ENCODE assay signal across 31 mouse cellular contexts in the genomic region with DNA sequence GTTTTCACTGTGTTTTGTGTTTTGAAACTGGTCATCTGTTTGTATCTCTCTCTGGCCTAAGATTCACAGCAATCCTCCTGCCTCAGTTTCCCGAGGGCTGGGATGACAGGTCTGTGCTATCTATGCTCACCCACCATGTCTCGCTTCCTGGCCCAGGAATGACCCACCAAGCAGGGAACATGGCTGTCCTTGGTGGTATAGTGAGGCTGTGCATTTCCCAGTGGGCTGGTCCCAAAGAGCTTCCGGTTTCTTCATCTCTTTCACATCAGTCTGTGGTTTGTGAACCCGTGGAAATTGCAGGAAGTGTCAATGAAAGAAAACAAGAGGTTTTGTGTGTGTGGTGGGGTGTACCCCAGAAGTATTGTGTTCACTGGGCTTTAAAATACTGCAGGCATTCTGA. TPM values are rescaled to one million over a fixed set of nuclear protein-coding genes. Genes with fewer than 3 reads are reported as not detected.
DNase-seq lines count a peak whose midpoint lies in the region; ATAC-seq and TF ChIP-seq lines count a peak whose summit lies in the region.
"Had no signal": no experiment of that assay in that cellular context is flagged by ENCODE, and none has a peak within 500 bp of the region (broad histone marks: within the 10 kb centered on the region; RNA-seq: fewer than 3 reads in every experiment).

No protein-coding gene starts in this region.

- DNase-seq in spleen, adult 2 months (ENCODE audit: low read depth in 1 of 2, low spot score in 2 of 2), result no peak
- no peak for DNase-seq in spleen, adult 18-20 months
- peak; percentile 53 for DNase-seq in T-cell, adult 2 months (ENCODE audit: low spot score)
- no peak for DNase-seq in hindbrain, embryonic 11.5 days (ENCODE audit: low spot score)
- DNase-seq in frontal cortex, postnatal 14 days (ENCODE audit: low spot score in 2 of 2), result no peak
- DNase-seq in thymus, adult 18-20 months, result no peak
- DNase-seq: adrenal gland, adult 8-10 months; adrenal gland, postnatal 25 days; cerebellum, adult 18-20 months; cerebellum, adult 9-10 months; cerebellum, postnatal 14 days; forebrain, postnatal 0 days; gastrocnemius, postnatal 10 days; gastrocnemius, postnatal 36 days; heart, adult 18-20 months; heart, postnatal 14 days; heart, postnatal 4 days; kidney, adult 18-20 months had no signal

- ATAC-seq in granulocyte monocyte progenitor cell, adult 5-6 weeks (replicated peaks; ENCODE audit: poor library complexity, severe bottlenecking), result peak; percentile 92
- no peak for ATAC-seq in hindbrain, embryonic 11.5 days (ENCODE audit: low FRiP score)
- ATAC-seq: forebrain, embryonic 14.5 days; forebrain, postnatal 0 days; Patski had no signal

- TF ChIP-seq CTCF in spleen, adult 2 months (IDR thresholded peaks at IDR 0.05; ENCODE audit: extremely low read depth, insufficient read depth, insufficient read length, insufficient replicate concordance), result no peak

- TF ChIP-seq POLR2A in spleen, adult 2 months (IDR thresholded peaks at IDR 0.05; ENCODE audit: low read depth, low read length), result no peak

- no peak overlapping the region for H3K9ac ChIP-seq in hindbrain, embryonic 11.5 days (ENCODE audit: low read depth, low read length)
- H3K9ac ChIP-seq: embryonic facial prominence, embryonic 12.5 days; embryonic facial prominence, embryonic 15.5 days; forebrain, postnatal 0 days; heart, embryonic 13.5 days; hindbrain, embryonic 12.5 days; hindbrain, embryonic 15.5 days had no signal

- 51% methylated on average over 4 of the region's 4 CpGs for WGBS in spleen, adult 2 months
- 78% methylated on average over 4 of the region's 4 CpGs for WGBS in hindbrain, embryonic 11.5 days

- H3K4me3 ChIP-seq in spleen, adult 2 months (ENCODE audit: extremely low read depth, insufficient read depth, insufficient read length), result no peak overlapping the region
- no peak overlapping the region for H3K4me3 ChIP-seq in hindbrain, embryonic 11.5 days (ENCODE audit: low read depth, low read length)
- H3K4me3 ChIP-seq: embryonic facial prominence, embryonic 12.5 days; embryonic facial prominence, embryonic 15.5 days; heart, embryonic 10.5 days; heart, embryonic 13.5 days; hindbrain, embryonic 12.5 days; hindbrain, embryonic 15.5 days had no signal

- no peak overlapping the region for H3K4me2 ChIP-seq in hindbrain, embryonic 11.5 days (replicated peaks; ENCODE audit: low read depth, low read length)
- H3K4me2 ChIP-seq: embryonic facial prominence, embryonic 12.5 days; embryonic facial prominence, embryonic 15.5 days; heart, embryonic 13.5 days; hindbrain, embryonic 12.5 days; hindbrain, embryonic 15.5 days had no signal

- H3K27me3 ChIP-seq in spleen, adult 2 months (ENCODE audit: control insufficient read depth, insufficient read depth, low read length), result no peaks in the 10 kb centered on the region
- H3K27me3 ChIP-seq in hindbrain, embryonic 11.5 days (ENCODE audit: control insufficient read depth, insufficient read depth, low read length), result no peaks in the 10 kb centered on the region
- H3K27me3 ChIP-seq: CH12.LX; embryonic facial prominence, embryonic 12.5 days; embryonic facial prominence, embryonic 15.5 days; heart, embryonic 13.5 days; hindbrain, embryonic 12.5 days; hindbrain, embryonic 15.5 days had no signal

- H3K4me1 ChIP-seq in spleen, adult 2 months (ENCODE audit: control insufficient read depth, insufficient read depth, insufficient read length), result peaks cover 3% of the 10 kb centered on the region; the same call in 1 of the 2 replicates
- no peaks in the 10 kb centered on the region for H3K4me1 ChIP-seq in hindbrain, embryonic 11.5 days (replicated peaks; ENCODE audit: control insufficient read depth, insufficient read depth, low read length)
- H3K4me1 ChIP-seq: embryonic facial prominence, embryonic 12.5 days; embryonic facial prominence, embryonic 15.5 days; heart, embryonic 10.5 days; heart, embryonic 13.5 days; hindbrain, embryonic 12.5 days; hindbrain, embryonic 15.5 days had no signal

- no peaks in the 10 kb centered on the region for H3K36me3 ChIP-seq in spleen, adult 2 months (ENCODE audit: control insufficient read depth, insufficient read depth, low read length)
- no peaks in the 10 kb centered on the region for H3K36me3 ChIP-seq in hindbrain, embryonic 11.5 days (ENCODE audit: control insufficient read depth, insufficient read depth, low read length)
- H3K36me3 ChIP-seq: embryonic facial prominence, embryonic 12.5 days; embryonic facial prominence, embryonic 15.5 days; G1E; heart, embryonic 10.5 days; heart, embryonic 13.5 days; hindbrain, embryonic 12.5 days; hindbrain, embryonic 15.5 days had no signal

- peak overlapping the region; percentile 2; the same call in 1 of the 2 replicates for H3K27ac ChIP-seq in spleen, adult 2 months (ENCODE audit: insufficient read depth, low read length)
- H3K27ac ChIP-seq in hindbrain, embryonic 11.5 days (ENCODE audit: low read depth, low read length), result no peak overlapping the region
- H3K27ac ChIP-seq: embryonic facial prominence, embryonic 12.5 days; embryonic facial prominence, embryonic 15.5 days; heart, embryonic 10.5 days; heart, embryonic 13.5 days; hindbrain, embryonic 12.5 days; hindbrain, embryonic 15.5 days had no signal

- no peaks in the 10 kb centered on the region for H3K9me3 ChIP-seq in hindbrain, embryonic 11.5 days (ENCODE audit: control insufficient read depth, low read length)
- H3K9me3 ChIP-seq: embryonic facial prominence, embryonic 12.5 days; embryonic facial prominence, embryonic 15.5 days; G1E; heart, embryonic 10.5 days; heart, embryonic 13.5 days; hindbrain, embryonic 12.5 days; hindbrain, embryonic 15.5 days had no signal

RNA-seq across cellular contexts. Expression of gene Ifit1bl2, which starts 15.9 kb away (rescaled TPM):
- polyA plus RNA-seq in spleen, adult 2 months (2012; rRNA removed), result 0.05 and 0.11 TPM in 2 replicates
- total RNA-seq in granulocyte monocyte progenitor cell, adult 5-6 weeks (2014; fragmentation: Nextera tagmentation), result not detected in 2 replicates
- total RNA-seq in granulocyte monocyte progenitor cell, adult 5-6 weeks (2017), result 0.04 and 1.3 TPM in 2 replicates
- polyA plus RNA-seq in hindbrain, embryonic 11.5 days (2014; fragmentation: Nextera tagmentation; extraction: Ambion mirVana), result 0.07 and 0.19 TPM in 2 replicates
- total RNA-seq: common myeloid progenitor, adult 5-6 weeks had no signal
- polyA plus RNA-seq: C2C12, G1E had no signal

RNA-seq across cellular contexts. Expression of gene Ifit1, which starts 16.0 kb away (rescaled TPM):
- 2.0 and 2.4 TPM in 2 replicates for polyA plus RNA-seq in spleen, adult 2 months (2012; rRNA removed)
- 0.15 TPM in 1 of 2 replicates, not detected in the other for total RNA-seq in granulocyte monocyte progenitor cell, adult 5-6 weeks (2014; fragmentation: Nextera tagmentation)
- 0.05 and 0.73 TPM in 2 replicates for total RNA-seq in granulocyte monocyte progenitor cell, adult 5-6 weeks (2017)
- 0.08 and 0.36 TPM in 2 replicates for polyA plus RNA-seq in hindbrain, embryonic 11.5 days (2014; fragmentation: Nextera tagmentation; extraction: Ambion mirVana)
- polyA plus RNA-seq: G1E had no signal

RNA-seq across cellular contexts. Expression of gene Ifit3b, which starts 16.9 kb away (rescaled TPM):
- polyA plus RNA-seq in spleen, adult 2 months (2012; rRNA removed), result 0.68 and 0.70 TPM in 2 replicates
- total RNA-seq in granulocyte monocyte progenitor cell, adult 5-6 weeks (2014; fragmentation: Nextera tagmentation), result not detected in 2 replicates
- total RNA-seq in granulocyte monocyte progenitor cell, adult 5-6 weeks (2017), result not detected in 2 replicates
- 0.28 TPM in 1 of 2 replicates, not detected in the other for polyA plus RNA-seq in hindbrain, embryonic 11.5 days (2014; fragmentation: Nextera tagmentation; extraction: Ambion mirVana)
- total RNA-seq: CH12.LX; common myeloid progenitor, adult 5-6 weeks; G1E had no signal
- polyA plus RNA-seq: C2C12; forebrain, embryonic 14.5 days; G1E; heart, embryonic 10.5 days; hindbrain, embryonic 12.5 days had no signal

RNA-seq across cellular contexts. Expression of gene Ifit1bl1, which starts 22.9 kb away (rescaled TPM):
- 1.9 and 2.2 TPM in 2 replicates for polyA plus RNA-seq in spleen, adult 2 months (2012; rRNA removed)
- total RNA-seq in granulocyte monocyte progenitor cell, adult 5-6 weeks (2014; fragmentation: Nextera tagmentation), result not detected in 2 replicates
- total RNA-seq in granulocyte monocyte progenitor cell, adult 5-6 weeks (2017), result 0.46 and 0.56 TPM in 2 replicates
- 0.25 and 0.42 TPM in 2 replicates for polyA plus RNA-seq in hindbrain, embryonic 11.5 days (2014; fragmentation: Nextera tagmentation; extraction: Ambion mirVana)
- total RNA-seq: common myeloid progenitor, adult 5-6 weeks; gastrocnemius, postnatal 36 days had no signal
- polyA plus RNA-seq: C2C12, G1E had no signal

RNA-seq across cellular contexts. Expression of gene Ifit3, which starts 41.3 kb away (rescaled TPM):
- polyA plus RNA-seq in spleen, adult 2 months (2012; rRNA removed), result 2.8 and 3.3 TPM in 2 replicates
- total RNA-seq in granulocyte monocyte progenitor cell, adult 5-6 weeks (2014; fragmentation: Nextera tagmentation), result not detected in 2 replicates
- total RNA-seq in granulocyte monocyte progenitor cell, adult 5-6 weeks (2017), result 1.1 and 3.5 TPM in 2 replicates
- 0.15 and 0.19 TPM in 2 replicates for polyA plus RNA-seq in hindbrain, embryonic 11.5 days (2014; fragmentation: Nextera tagmentation; extraction: Ambion mirVana)
- polyA plus RNA-seq: G1E had no signal
